Mouse (Mus musculus) MEL-GATA-1-ER (cell line): ENCODE measurements at regions not wholly inside any gene's neighbourhood (a gene's known extent, or its start where the extent isn't known, plus 50 kb on each side); places are given as distances from the start of the nearest gene placed in this dataset.
"Not testable (repeated sequence)": the region's sequence is repeated elsewhere in the genome, so short reads cannot be mapped to it uniquely, and the experiment has no call there.

Experiments
- DNase-seq: peaks from one replicate; pipeline ENCODE4 v3.0.0-alpha.2; 2012; ENCODE audit warnings: low read depth; ENCODE audit errors: extremely low read depth

DNA sequence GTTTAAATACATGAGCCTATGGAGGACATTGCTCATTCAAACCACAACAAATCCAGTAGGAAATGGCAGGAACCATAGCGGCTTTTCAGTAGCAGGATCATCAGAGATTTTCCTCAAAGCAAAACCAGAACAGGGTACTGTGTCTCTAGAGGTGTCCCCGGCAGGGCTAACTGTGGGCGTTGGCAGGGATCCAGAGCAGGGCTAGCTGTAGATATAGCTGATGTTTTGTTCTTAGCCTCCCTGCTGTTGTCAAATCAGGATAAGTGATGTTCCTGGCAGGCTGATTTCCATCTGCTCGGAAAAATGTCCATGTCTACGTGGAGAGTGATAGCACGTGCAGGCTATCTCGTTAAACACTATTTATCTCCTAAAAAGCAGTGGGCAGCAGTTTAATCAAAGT is 297.6 kb downstream of the Abcc12 start:
- no peak for DNase-seq

DNA sequence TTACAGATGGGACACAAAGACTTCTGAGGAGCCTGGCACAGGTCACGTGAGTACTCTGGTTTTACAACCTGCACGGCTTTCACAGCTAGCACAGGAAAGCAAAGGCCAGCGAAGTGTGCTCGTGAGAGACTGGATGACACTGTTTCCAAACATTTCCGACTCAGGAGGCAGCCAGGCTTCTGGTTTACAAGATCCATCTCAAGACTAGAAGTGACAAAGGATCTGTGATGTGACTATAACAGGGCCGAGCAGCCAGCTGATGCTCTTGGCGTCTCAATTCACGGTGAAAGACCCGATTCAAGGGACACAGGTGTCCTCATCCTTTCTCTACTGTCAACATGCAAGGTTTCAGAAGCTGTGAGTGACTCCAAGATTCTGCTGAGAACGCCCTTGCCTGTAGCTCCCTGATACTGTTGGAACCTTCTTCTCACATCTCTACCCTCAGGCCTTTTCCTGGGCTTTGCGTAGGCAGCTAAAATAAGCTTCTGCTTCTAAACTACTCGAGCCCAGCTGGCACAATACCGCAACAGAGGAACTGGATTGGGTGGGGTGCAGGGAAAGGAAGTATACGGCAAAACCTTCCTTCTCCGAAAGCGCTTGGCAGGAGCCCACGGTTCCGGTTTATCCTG is 300.3 kb downstream of the Abcc12 start:
- DNase-seq, result no peak

DNA sequence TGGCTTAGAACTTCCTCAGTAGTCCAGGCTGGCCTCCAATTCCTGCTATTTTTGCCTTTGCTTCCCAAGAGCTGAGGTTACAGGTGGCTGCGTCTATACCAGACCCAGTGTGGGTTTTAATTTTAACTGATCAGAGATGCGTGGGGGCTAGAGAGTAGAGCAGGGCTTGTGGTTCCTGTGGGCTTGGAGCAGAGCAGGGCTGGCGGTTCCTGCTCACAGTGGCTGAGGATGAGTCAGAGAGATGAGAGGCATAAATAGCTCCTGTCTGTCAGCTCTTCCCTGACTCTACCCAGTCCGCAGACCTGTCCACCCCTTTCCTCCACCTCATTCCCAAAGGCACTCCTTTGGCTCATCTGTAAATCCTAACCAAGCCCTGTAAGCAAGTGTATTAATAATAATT is 304.8 kb downstream of the Abcc12 start:
- no peak for DNase-seq

DNA sequence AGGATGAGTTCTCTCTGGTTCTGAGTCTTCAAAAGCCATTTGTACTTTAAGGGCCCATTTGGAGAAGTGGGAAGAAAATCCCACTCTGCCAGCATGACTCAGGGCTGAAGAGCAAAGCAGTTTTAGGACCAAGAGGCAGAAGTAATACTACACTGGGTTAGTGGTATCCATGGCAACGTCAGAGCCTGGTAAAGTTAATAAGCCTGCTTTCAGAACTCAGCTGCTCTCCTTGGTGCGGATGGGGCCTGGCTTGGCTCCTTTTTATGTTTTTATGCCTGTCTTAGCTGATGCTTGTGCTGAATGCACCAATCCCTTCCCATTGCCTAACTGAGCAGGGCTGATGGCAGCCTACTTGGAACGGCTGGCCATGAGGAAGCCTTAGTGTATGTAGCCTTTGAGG is 306.7 kb downstream of the Abcc12 start:
- DNase-seq, result no peak

DNA sequence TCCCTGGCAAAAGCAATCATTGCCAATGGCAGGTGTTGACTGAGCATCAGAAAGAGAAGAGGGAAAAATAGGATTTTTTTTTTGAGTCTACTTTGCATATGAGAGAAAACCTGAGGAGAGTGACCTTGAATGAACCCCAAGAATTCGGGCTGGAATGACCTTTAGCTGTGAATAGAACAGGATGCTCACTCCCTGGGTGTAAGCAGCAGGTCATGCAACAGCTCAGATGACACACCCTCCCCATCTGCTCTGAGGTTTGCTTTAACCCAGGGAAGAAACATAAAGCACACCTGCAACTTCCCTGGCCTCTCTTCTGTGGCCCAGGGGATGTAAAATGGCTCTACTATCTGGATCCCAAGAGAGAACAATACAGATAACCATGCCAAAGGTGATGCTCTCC is 307.9 kb downstream of the Abcc12 start:
- DNase-seq, result no peak

DNA sequence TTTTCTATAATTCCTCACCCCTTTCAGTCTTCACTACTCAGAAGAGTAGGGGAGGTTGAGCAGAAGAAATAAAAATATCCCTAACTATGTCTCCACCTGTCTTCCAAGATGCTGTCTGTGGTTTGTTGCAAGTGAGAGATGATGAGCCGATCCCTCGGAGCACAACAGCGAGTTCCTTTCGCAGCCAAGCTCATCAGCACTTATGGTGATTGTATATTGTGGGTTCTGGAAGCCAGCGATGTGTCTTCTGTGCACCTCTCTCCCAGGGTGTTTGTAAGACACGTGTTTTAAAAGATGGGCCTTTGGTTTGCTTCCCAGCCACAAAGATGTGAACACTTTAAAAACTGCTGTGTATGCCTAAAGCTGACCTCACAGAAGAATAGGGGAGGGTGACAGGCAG is 309.0 kb downstream of the Abcc12 start:
- no peak for DNase-seq

DNA sequence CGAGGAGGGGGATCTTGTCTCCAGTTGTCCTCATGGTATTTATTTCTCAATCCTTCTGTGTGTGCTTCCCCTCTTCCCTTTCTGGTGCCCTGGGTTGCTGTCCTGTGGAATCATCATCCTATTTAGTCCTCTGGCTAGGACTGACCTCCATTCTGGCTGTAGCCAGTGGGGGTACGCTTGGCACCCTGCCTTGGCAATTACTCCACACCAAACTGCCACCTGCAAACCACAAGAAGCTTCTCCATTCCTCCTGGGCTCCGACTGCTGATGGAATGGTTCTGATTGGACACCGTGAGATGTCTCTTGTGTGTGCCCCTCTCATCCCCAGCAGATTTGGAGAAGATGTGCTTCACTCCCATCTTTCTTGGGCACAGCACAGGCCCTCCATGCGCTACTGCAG is 322.5 kb downstream of the Abcc12 start:
- no peak for DNase-seq

DNA sequence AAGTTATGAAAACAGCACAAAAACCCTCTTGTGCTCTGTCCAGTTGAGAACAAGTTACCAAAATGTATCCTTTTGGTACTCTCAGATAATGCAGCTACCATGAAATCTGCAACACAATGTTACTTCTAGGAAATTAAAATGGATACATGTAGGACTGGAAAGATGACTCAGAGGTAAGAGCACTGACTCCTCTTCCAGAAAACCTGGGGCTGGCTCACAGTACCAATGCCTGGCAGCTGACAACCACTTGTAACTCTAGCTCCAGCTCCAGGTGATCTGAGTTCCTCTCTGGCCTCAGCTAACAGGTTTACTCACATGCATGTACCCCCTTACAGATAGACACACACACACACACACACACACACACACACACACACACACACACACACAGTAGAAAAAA is 325.1 kb downstream of the Abcc12 start:
- no peak for DNase-seq

DNA sequence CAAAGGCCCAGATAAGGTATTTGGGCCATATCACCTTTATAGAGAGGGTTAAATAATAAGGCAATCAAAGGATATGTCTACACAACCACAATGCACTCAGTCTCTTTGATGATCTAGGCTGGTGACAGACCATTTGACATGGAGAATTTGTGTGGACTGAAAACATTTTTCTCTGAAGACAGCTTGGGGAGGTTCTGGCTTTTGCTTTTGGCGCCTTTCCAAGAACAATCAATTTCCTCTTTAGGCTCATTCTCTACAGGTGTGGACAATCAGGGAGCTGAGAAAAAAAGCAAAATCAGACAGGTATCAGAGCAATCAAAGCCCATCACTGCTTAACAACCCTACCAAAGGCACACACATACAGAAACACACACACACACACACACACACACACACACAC is 325.8 kb downstream of the Abcc12 start:
- DNase-seq, result no peak

DNA sequence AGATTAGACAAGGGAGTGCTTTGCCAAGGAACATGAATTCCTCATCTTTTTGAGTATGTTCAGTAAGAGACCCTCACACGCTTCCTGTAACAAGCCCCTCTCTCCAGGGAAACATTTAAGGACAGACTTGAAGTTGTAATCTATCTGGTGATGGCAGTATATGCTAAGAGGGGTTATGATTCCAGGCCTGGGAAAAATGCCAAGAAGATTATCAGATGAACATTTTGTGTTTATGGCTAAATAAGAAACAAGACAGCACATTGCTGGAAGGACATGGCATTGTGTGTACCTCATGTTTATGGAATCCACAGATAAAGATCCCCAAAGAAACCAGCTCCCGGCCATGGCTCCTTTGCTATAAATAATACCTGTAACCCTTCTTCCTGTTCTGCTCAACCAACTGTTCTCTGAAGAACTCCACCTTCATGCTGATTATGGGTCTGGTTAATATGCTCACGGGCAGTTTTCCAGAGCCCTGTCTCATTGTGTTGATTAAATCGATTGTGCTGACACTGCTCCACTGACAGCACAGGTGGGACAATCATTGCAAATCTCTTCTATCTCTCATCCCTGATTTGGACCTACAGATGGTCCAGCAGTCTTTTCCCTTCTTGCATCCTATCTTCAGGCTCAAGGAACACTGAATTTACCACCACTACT is 327.7 kb downstream of the Abcc12 start:
- DNase-seq, result no peak

DNA sequence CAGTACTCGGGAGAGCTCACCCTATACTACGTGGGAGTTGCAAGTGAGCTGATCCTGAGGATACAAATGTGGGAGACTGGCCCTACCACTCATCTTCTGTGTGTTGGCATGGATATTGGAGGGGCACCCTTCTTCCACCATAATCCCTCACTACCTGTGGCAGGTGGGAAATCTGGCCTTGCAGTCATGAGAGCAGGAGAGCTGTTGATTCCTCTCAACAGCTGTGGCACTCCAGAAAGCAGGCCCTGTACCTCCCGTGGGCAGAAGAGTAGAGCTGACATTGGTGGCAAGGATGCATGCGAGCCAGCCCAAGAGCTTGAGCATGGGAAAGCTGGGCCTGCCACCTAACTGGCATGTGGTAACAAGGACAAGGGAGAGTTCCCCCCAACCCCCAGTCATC is 345.8 kb downstream of the Abcc12 start:
- no peak for DNase-seq

DNA sequence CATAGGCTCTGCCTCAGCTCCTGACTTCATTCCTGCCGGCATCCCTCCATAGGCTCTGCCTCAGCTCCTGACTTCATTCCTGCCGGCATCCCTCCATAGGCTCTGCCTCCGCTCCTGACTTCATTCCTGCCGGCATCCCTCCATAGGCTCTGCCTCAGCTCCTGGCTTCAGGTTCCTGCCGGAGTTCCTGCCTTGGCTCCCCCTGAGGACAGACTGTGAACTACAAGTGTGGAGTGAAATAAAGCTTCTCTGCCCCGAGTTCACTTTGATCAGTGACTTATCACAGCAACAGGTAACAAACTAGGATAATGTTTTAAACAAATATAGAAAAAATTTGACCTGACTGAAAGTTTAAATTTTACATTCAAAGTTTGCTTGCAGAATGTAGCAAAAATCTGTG is 348.5 kb downstream of the Abcc12 start:
- DNase-seq, result not testable (repeated sequence)

DNA sequence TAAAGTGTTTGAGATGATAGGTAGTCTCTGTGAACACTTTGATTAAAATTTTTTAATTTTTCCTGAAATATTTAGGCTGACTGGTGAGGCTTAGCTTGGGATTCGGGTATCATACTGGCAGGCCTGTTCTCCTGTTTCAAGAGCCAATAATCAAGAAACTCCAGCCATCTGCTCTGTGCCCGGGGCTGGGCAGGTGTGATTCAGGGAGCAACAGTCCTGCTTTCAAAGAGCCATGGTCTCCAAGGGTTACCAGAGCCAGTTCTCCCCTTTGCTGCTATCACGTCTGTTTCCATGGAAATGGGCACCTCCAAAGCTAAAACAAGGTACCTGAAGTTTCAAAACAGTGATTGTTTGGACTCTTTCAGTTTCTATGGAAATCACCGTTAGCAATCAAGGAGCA is 355.6 kb downstream of the Abcc12 start:
- DNase-seq, result no peak

DNA sequence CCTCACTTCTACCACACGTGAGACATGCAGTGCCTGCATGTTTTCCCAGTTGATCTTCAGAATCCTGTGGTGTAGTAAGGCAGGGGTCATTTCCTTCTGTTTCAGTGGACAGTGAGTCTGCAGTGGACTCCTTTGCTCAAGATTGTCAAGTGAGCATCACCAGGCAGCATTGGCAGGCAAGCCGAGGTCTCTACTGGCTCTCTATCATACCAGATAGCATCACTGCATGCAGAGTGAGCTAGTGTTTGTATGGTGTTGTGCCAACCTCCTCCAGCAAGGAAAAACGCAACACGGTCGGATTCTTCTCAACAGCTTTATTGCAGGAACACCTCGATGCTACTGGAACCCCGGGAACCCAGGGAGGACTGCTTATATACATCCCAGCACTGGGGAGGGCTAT is 357.8 kb downstream of the Abcc12 start:
- DNase-seq, result no peak

DNA sequence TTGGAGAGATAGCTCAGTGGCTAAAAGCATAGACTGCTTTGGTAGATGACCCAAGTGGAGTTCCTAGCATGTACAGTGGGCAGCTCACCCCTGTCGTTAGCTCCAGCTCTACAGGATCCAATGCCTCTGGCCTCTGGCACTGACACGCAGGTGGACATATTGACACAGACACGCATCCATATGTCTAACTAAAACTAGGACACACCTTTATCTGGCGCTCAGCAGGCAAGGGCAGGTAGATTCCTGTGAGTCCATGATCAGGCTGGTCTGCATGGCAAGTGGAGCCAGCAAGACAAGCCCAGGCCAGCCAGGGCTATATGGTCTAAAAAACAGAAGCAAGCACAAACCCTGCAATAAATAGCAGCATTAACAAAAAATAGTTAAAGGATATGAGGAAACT is 358.3 kb downstream of the Abcc12 start:
- DNase-seq, result no peak

DNA sequence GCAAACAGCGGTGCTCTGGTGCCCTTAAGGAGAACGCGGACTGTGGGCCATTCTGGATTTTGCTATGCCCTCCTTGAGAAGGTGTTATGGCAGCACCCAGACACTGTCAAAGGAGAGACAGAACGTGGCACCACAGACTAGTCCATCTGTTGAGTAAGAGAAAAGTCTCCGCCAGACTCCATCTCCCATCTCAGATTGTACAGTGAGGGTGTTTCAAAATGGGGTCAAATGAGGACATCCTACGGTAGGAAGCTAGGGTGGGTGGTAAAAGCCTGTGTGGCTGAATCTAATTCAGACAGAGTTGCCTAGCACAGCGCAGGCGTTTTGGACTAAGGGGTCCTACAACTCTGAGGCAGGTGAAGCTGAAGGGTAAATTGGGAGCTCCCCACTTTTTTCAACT is 366.1 kb downstream of the Abcc12 start:
- DNase-seq, result no peak

DNA sequence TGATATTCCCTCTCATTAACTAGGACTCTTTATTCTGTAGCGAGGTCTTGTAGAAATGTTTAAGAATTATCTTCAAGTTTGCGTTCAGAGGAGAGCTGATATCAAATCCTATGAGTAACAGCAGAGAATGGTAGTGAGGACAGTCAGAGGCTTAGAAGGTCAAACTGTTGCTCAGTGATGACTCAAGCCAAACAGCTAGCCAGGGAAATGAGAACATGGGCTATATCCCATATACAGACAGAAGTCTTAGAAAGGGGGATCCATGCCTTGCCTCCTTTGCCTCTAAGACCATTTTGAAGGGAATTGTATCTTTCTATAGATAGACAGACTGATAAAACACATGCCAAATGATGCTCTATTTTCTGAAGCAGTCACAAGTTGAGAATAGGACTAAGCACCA is 368.0 kb downstream of the Abcc12 start:
- no peak for DNase-seq

DNA sequence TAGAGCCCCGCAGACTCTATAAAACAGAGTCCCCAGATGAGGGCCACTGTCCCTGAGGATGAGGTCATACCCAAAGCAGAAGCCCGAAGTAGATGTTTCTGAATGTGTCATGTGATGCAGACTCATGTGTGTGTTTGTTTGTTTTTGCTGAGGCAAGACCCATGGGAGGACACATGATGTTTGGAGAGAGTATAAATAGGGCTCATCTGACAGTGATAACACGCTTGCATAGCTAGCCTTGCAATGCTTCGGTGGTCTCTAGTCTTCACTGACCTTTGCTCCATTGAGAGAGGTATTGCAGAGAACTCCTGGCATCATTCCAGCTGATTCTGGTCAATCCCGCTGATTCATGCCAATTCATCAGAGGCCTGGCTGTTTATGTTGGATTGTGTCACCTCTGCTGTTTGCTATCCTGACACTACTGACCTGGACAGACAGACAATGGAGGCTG is 368.1 kb downstream of the Phkb start:
- no peak for DNase-seq

DNA sequence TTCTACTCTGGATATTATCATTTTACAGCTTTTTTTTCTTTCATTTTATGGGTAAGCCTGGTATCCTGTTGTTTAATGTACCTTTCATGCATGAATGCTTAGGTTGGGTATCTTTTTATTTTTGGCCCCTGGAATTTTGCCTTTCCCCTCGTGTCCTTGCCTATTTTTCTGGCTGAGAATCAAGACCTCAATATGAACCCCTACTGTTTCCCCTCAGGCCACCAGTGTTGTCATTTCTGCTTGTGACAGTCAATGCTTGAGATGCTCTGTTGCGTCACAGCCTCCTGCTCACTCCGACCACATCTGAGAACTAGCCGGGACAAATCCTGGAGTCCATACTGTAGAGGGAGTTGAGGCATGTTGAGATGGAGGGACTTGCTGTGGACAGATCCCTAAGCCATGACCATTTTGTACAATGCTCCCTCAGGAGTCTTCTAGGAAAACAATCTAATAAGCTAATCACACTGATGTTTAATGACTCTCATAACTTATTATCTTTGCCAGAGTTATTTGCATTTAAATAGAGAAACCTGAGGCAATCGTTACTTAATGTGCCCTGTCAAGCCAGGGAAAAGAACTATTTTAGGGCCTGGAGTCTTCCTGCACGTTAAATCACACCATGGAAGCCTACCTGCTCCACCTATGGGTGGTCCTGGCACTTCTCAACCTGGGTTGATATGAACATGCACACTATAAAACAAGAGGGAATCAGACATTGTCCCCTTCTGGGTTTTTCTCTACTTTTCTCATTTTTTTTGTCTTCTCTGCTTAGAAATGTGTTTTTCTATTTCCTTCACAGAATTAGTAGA is 363.9 kb downstream of the Phkb start:
- no peak for DNase-seq

DNA sequence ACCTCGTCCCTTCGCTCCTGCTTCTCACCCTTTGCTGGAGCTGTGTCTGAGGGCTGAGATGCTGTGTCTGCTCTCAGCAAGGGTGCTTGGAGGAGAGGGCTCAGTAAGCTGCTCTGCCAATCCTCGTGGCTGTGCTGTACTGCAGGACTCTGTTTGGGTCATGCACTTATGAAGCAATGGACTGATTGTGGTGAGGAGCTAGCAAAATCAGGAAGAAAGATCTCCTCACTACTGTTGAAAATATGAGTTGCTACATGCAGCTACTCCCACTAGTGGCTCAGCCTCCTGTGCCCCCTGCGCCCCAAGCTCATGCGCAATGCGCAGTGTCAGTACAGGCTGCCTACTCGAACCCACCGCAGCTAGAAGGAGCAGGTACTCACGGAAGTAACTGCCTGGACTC is 362.3 kb downstream of the Phkb start:
- no peak for DNase-seq

DNA sequence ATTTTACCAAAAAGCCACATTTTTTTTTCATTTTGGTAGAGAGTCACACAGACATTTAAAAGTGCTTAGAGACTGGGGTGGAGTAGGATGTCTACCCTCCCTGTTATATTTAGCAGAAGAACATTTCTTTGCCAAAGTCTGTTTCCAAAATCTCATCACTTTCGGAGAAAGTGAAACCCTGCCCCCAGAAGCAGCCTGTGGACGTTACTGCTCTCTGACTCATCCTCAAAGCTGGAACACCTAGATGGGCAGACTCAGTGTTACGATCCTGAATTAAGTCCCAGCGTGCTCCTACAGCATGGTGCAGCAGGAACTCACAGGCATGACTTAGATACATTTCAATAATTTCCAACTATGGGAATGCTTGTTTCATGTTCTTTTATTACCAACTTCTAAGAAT is 361.1 kb downstream of the Phkb start:
- no peak for DNase-seq

DNA sequence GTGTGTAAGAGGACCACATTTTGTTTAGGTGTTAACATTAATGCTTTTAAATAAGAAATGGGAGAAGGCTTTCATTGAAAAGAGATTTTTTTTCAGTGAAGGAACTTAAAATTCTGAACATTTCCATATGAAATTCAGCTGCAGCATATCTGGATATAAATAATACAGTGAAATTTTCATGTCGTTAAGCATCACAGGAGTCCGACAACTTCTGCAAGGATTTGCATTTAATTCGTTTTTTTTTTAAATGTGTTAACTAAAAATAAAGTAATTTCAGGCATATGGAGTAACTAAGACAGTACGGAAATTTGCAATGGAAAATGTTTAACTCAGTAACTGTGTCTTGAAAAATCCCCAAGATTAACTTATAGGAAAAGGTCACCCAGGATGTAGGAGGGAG is 351.5 kb downstream of the Phkb start:
- no peak for DNase-seq

DNA sequence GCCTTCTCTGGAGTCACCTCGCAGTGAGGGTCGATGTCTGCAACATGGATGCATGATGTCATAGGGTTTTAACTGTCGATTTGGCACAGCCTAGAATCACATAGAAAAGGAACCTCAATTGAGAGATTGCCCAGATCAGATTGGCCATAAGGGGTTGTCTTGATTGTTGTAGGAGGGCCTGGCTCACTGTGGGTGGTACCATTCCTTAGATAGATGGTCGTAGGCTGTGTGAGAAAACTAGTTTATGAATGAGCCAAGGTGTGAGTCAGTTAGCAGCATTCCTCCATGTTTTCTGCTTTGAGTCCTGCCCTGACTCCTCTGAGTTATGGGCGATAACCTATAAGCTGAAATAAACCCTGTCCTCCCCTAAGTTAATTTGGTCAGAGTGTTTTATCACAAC is 343.9 kb downstream of the Phkb start:
- DNase-seq, result no peak
